Mouse (Mus musculus) C2C12 (cell line): ENCODE results near the gene Zbtb7b.

Source experiments
- CTCF ChIP-seq: IDR thresholded peaks from one replicate; pipeline ENCODE4 v1.5.1; 2011; ENCODE audit not compliant: control insufficient read depth, insufficient read depth, insufficient read length
- MAX ChIP-seq: IDR thresholded peaks from one replicate; pipeline ENCODE4 v1.6.1; 2011; ENCODE audit warnings: mild to moderate bottlenecking, control low read depth
- USF1 ChIP-seq: IDR thresholded peaks from one replicate; pipeline ENCODE4 v1.6.1; 2011; ENCODE audit warnings: low read depth, mild to moderate bottlenecking, control low read depth, moderate library complexity

- TF ChIP-seq CTCF = no peak
- no peak for TF ChIP-seq MAX
- no peak for TF ChIP-seq USF1
Measured at GRCm38 (mm10) chr3:89337721-89338578, 56.6 kb downstream of the Zbtb7b start, which contains the start of gene Efna4.
